Mouse (Mus musculus) hindbrain, embryonic 13.5 days (tissue): ENCODE measurements around the gene Acvr1b. TPM values are rescaled to one million over a fixed set of nuclear protein-coding genes. Genes with fewer than 3 reads are reported as not detected.

Experiments used
- ATAC-seq: fragments of 200-750 bp; cut with Nextera tagmentation; 2 replicates; pipeline ENCODE4 v1.8.0; 2017; ENCODE audit warnings: moderate TSS enrichment; ENCODE audit not compliant: low FRiP score
- H3K27ac ChIP-seq: fragments of 300-500 bp; sonication (generic); 2 replicates; pipeline ENCODE4 v1.5.1; 2015; ENCODE audit warnings: inconsistent platforms, mild to moderate bottlenecking, moderate library complexity
- H3K27me3 ChIP-seq: fragments of 300-500 bp; sonication (generic); 2 replicates; pipeline ENCODE4 v1.6.1; 2015; ENCODE audit warnings: mild to moderate bottlenecking, inconsistent platforms
- H3K36me3 ChIP-seq: fragments of 300-500 bp; sonication (generic); 2 replicates; pipeline ENCODE4 v1.6.1; 2015; ENCODE audit warnings: mild to moderate bottlenecking, inconsistent platforms
- H3K4me1 ChIP-seq: fragments of 300-500 bp; sonication (generic); replicated peaks from 2 replicates; pipeline ENCODE4 v1.6.1; 2015; ENCODE audit warnings: inconsistent platforms
- H3K4me2 ChIP-seq: fragments of 300-500 bp; sonication (generic); 2 replicates; pipeline ENCODE4 v1.6.1; 2015; ENCODE audit warnings: inconsistent platforms, mild to moderate bottlenecking, moderate library complexity
- H3K4me3 ChIP-seq: fragments of 300-500 bp; sonication (generic); 2 replicates; pipeline ENCODE4 v1.5.1; 2015; ENCODE audit warnings: mild to moderate bottlenecking, inconsistent platforms
- H3K9ac ChIP-seq: fragments of 300-500 bp; sonication (generic); 2 replicates; pipeline ENCODE4 v1.6.1; 2015; ENCODE audit warnings: mild to moderate bottlenecking, inconsistent platforms
- H3K9me3 ChIP-seq: fragments of 300-500 bp; sonication (generic); 2 replicates; pipeline ENCODE4 v1.6.1; 2016; ENCODE audit warnings: inconsistent platforms
- WGBS: fragments of 180-500 bp; shearing (Covaris S2); methylation state at CpG from one replicate; pipeline ENCODE4 v1.1.7; 2015; 5-methylcytosine and 5-hydroxymethylcytosine counted together
- polyA plus RNA-seq: library from polyadenylated mRNA; unstranded; fragments of >200 nt; fragmentation: Nextera tagmentation; extraction: Ambion mirVana; gene quantifications from 2 replicates; pipeline ENCODE4 v1.2.1, GENCODE M21; 2015

Gene Acvr1b
- 19.6 and 20.5 TPM in 2 replicates for polyA plus RNA-seq

GRCm38 (mm10) chr15:101173421-101174211 is at the start of gene Acvr1b:
Gene Acvr1b (plus strand): TSS chr15:101174067.
- Histone ChIP-seq H3K4me1 (peaks cover 39% of the 10 kb centered on the region), H3K4me2 (peak within 1 kb of the TSS; percentile 84), H3K27ac (peak within 1 kb of the TSS; percentile 91), H3K36me3 (no peaks in the 10 kb centered on the region), H3K27me3 (peaks cover 19% of the 10 kb centered on the region), H3K9ac (peak within 1 kb of the TSS; percentile 98), H3K9me3 (no peaks in the 10 kb centered on the region), H3K4me3 (peak within 1 kb of the TSS; percentile 93)
- ATAC-seq = peak; percentile 90
- WGBS = under 1% methylated on average over 47 of the region's 87 CpGs

- H3K9ac ChIP-seq = no peak overlapping the region
- 87% methylated on average over 6 of the region's 6 CpGs for WGBS
- H3K9me3 ChIP-seq = no peaks in the 10 kb centered on the region
- H3K27me3 ChIP-seq = peaks cover 56% of the 10 kb centered on the region
- H3K27ac ChIP-seq = no peak overlapping the region
- H3K4me3 ChIP-seq = no peak overlapping the region
- H3K4me2 ChIP-seq = no peak overlapping the region
- ATAC-seq = no peak
- peaks cover 8% of the 10 kb centered on the region for H3K4me1 ChIP-seq
- no peaks in the 10 kb centered on the region for H3K36me3 ChIP-seq
Measured at GRCm38 (mm10) chr15:101125561-101125960, 48.3 kb upstream of the Acvr1b start.

- Histone ChIP-seq H3K27me3 (peaks cover 57% of the 10 kb centered on the region), H3K9ac (no peak overlapping the region), H3K9me3 (no peaks in the 10 kb centered on the region), H3K27ac (no peak overlapping the region), H3K4me3 (no peak overlapping the region), H3K4me1 (peaks cover 18% of the 10 kb centered on the region), H3K36me3 (no peaks in the 10 kb centered on the region), H3K4me2 (no peak overlapping the region)
- ATAC-seq = no peak
- WGBS = 79% methylated on average over 12 of the region's 12 CpGs
Measured at GRCm38 (mm10) chr15:101126876-101127544, 46.9 kb upstream of the Acvr1b start.

GRCm38 (mm10) chr15:101128181-101129089 is 45.4 kb upstream of the Acvr1b start, which contains the start of gene Acvrl1:
Gene Acvrl1 (plus strand): TSS chr15:101128522.
- Histone ChIP-seq H3K27me3 (peaks cover 57% of the 10 kb centered on the region), H3K27ac (no peak within 1 kb of the TSS), H3K4me3 (peak within 1 kb of the TSS; percentile 33), H3K9me3 (no peaks in the 10 kb centered on the region), H3K36me3 (no peaks in the 10 kb centered on the region), H3K9ac (peak within 1 kb of the TSS; percentile 60), H3K4me2 (peak within 1 kb of the TSS; percentile 49), H3K4me1 (peaks cover 27% of the 10 kb centered on the region)
- 6% methylated on average over 46 of the region's 46 CpGs for WGBS
- ATAC-seq = no peak

- H3K27me3 ChIP-seq = peaks cover 57% of the 10 kb centered on the region
- H3K9ac ChIP-seq = no peak overlapping the region
- no peaks in the 10 kb centered on the region for H3K9me3 ChIP-seq
- WGBS = 41% methylated on average over 5 of the region's 5 CpGs
- peak overlapping the region; percentile 49 for H3K4me2 ChIP-seq
- ATAC-seq = no peak
- H3K4me3 ChIP-seq = peak overlapping the region; percentile 33
- no peaks in the 10 kb centered on the region for H3K36me3 ChIP-seq
- H3K27ac ChIP-seq = no peak overlapping the region
- peaks cover 34% of the 10 kb centered on the region for H3K4me1 ChIP-seq
Measured at GRCm38 (mm10) chr15:101129412-101129811, 44.5 kb upstream of the Acvr1b start.

- Histone ChIP-seq H3K9ac (no peak overlapping the region), H3K9me3 (no peaks in the 10 kb centered on the region), H3K4me2 (peak overlapping the region; percentile 22; the same call in 1 of the 2 replicates), H3K4me3 (no peak overlapping the region), H3K27ac (no peak overlapping the region), H3K27me3 (peaks cover 51% of the 10 kb centered on the region), H3K36me3 (no peaks in the 10 kb centered on the region), H3K4me1 (peaks cover 36% of the 10 kb centered on the region)
- ATAC-seq = no peak
- 45% methylated on average over 11 of the region's 11 CpGs for WGBS
Measured at GRCm38 (mm10) chr15:101131498-101131897, 42.4 kb upstream of the Acvr1b start.

GRCm38 (mm10) chr15:101132041-101132440 is 41.8 kb upstream of the Acvr1b start:
- peak overlapping the region; percentile 22; the same call in 1 of the 2 replicates for H3K4me2 ChIP-seq
- ATAC-seq = no peak
- H3K9ac ChIP-seq = no peak overlapping the region
- no peak overlapping the region for H3K27ac ChIP-seq
- H3K9me3 ChIP-seq = no peaks in the 10 kb centered on the region
- H3K36me3 ChIP-seq = no peaks in the 10 kb centered on the region
- peaks cover 46% of the 10 kb centered on the region for H3K27me3 ChIP-seq
- no peak overlapping the region for H3K4me3 ChIP-seq
- peaks cover 36% of the 10 kb centered on the region for H3K4me1 ChIP-seq
- 47% methylated on average over 6 of the region's 6 CpGs for WGBS

- H3K27ac ChIP-seq = peak overlapping the region; percentile 40; the same call in 1 of the 2 replicates
Measured at GRCm38 (mm10) chr15:101132761-101133160, 41.1 kb upstream of the Acvr1b start.

GRCm38 (mm10) chr15:101133993-101134704 is 39.7 kb upstream of the Acvr1b start:
- Histone ChIP-seq H3K4me2 (no peak overlapping the region), H3K9ac (no peak overlapping the region)

More at GRCm38 (mm10) chr15:101132761-101133160, 41.1 kb upstream of the Acvr1b start:
- H3K36me3 ChIP-seq = no peaks in the 10 kb centered on the region
- H3K4me3 ChIP-seq = no peak overlapping the region
- H3K9ac ChIP-seq = no peak overlapping the region
- H3K4me2 ChIP-seq = no peak overlapping the region
- H3K27me3 ChIP-seq = peaks cover 40% of the 10 kb centered on the region
- H3K4me1 ChIP-seq = peaks cover 36% of the 10 kb centered on the region
- ATAC-seq = no peak
- 77% methylated on average over 6 of the region's 6 CpGs for WGBS
- no peaks in the 10 kb centered on the region for H3K9me3 ChIP-seq

GRCm38 (mm10) chr15:101135405-101135804 is 38.5 kb upstream of the Acvr1b start:
- Histone ChIP-seq H3K4me3 (peak overlapping the region; percentile 7; the same call in 1 of the 2 replicates), H3K4me2 (peak overlapping the region; percentile 30), H3K36me3 (no peaks in the 10 kb centered on the region), H3K9me3 (no peaks in the 10 kb centered on the region), H3K27me3 (peaks cover 18% of the 10 kb centered on the region), H3K4me1 (peaks cover 41% of the 10 kb centered on the region), H3K9ac (no peak overlapping the region), H3K27ac (no peak overlapping the region)
- ATAC-seq = no peak
- 63% methylated on average over 8 of the region's 8 CpGs for WGBS

More at GRCm38 (mm10) chr15:101133993-101134704, 39.7 kb upstream of the Acvr1b start:
- H3K4me1 ChIP-seq = peaks cover 29% of the 10 kb centered on the region
- no peaks in the 10 kb centered on the region for H3K9me3 ChIP-seq
- H3K4me3 ChIP-seq = peak overlapping the region; percentile 13; the same call in 1 of the 2 replicates
- no peak for ATAC-seq
- no peaks in the 10 kb centered on the region for H3K36me3 ChIP-seq
- 0 out of 2 replicates have a peak overlapping the region, but pooled peaks have one; percentile 18 for H3K27ac ChIP-seq
- WGBS = 22% methylated on average over 15 of the region's 15 CpGs
- peaks cover 31% of the 10 kb centered on the region for H3K27me3 ChIP-seq

GRCm38 (mm10) chr15:101137455-101137854 is 36.4 kb upstream of the Acvr1b start:
- Histone ChIP-seq H3K27ac (no peak overlapping the region), H3K27me3 (peaks cover 11% of the 10 kb centered on the region; the same call in 1 of the 2 replicates), H3K9ac (no peak overlapping the region), H3K36me3 (no peaks in the 10 kb centered on the region), H3K9me3 (no peaks in the 10 kb centered on the region), H3K4me1 (peaks cover 33% of the 10 kb centered on the region), H3K4me3 (no peak overlapping the region), H3K4me2 (no peak overlapping the region)
- ATAC-seq = no peak
- 73% methylated on average over 11 of the region's 11 CpGs for WGBS
